Mouse (Mus musculus) mammary gland, adult 2 months (tissue): ENCODE data around the gene Pdzd9. TPM values are rescaled to one million over a fixed set of nuclear protein-coding genes. Genes with fewer than 3 reads are reported as not detected.

Experiments
- polyA plus RNA-seq: library from polyadenylated mRNA; depleted of rRNA; stranded (reverse); fragments of >200 nt; gene quantifications from 2 replicates; pipeline ENCODE4 v1.2.3, GENCODE M21; 2012; ENCODE audit warnings: low replicate concordance; rRNA removed

Gene Pdzd9
- not detected in 2 replicates for polyA plus RNA-seq

DNA sequence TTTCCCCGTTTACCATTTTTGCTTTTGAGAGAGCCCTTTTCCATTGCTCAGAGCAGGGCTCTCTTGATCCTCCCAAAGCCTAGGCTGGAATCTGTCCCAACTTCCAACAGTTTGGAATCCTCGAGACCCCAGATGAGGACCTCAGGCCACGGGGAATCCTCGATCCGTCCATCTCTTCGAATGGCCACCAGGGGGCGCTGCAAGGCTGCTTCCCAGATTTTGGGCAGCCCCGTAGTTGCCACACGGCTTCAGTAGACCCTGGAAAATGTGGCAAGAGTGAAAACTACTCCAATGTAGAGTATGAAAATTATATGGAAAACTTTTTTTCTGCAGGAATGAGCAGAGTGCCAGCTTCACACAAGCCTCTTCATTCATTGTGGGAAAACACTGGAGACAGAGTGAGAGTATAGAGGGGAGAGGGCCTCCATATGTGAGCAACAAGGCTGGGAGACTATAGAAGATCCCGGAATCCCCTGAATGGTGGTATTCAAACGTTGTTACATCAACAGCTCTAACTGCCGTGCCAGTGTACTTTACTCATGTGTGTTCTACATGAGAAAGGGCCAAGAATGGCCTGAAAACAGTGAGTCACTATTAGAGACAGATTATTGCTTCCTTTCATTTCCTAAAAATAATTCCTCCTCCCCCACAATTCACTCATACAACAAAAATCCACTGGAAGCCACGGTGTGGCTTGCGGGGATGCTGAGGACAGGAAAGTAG is at the start of gene Pdzd9:
TSS of gene Pdzd9 (minus strand) at position 191 of the 723 bp plus-strand sequence.

DNA sequence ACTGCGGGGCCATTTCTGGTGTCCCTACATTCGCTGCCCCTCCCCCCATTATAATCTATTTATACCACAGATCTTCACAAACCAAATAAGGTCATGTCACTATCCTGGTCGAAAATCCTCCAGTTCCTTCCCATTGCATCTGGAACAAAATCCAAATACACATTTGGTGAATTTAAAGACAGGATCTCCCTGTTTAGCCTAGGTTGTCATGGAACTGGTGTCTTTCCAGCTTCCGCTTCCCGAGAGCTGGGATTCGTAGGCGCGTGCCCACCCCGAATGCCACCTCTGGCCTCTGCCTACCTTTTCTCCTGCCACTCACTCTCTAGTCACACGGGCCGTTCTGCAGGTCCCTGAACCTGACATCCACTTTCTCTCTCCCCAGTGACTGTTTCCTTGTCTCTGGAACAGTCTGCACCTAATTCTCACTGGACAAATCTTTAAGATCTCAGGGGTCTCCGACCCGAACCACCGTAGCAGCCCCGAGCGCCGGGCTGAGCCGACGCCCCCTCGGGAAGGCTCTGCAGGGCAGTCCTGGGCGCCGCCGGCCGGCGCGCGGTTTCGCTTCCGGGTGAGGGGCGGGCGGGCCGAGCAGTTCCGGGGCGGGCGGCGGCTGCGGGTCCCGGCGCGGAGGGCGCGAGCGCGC is 7.0 kb upstream of the Pdzd9 start, which contains the start of gene Mosmo:
TSS of gene Mosmo (plus strand) at position 618 of the 643 bp plus-strand sequence.

DNA sequence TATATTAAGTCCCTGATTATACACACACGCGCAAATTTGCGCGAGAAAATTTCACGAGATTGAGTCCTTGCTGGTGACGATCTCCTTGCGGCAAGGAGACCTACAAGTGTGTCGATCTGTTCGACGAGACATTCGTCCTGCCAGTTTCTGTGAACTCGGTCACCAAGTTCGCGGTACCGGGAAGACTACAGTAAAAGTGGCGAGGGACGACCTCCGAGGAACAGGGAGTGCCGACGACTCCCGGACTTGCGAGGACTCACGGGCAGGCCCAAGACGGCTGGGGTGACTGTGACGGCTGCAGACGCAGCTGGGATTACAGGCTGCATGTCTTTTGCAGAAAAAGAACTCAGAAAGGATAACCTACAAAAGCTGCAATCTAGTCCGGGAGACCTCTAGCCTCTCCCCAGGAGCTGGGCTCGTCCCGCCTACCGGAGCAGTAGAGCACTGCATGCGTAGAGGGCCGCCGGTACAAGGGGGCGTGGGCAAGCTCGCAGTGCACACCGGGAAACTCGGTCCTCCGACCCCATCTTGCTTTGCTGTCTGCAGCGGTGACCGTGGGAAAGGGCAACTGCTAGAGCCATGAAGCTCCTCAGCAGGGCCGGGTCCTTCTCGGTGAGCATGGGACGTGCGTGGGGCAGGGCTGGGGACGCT is 35.3 kb downstream of the Pdzd9 start, which contains the start of gene Uqcrc2:
TSS of gene Uqcrc2 (plus strand) at position 466 of the 651 bp plus-strand sequence.

Other genes with a start within 250 kb of the Pdzd9 start
- 50.1 and 206 TPM in 2 replicates for gene Uqcrc2, start 35.2 kb downstream of the Pdzd9 start, polyA plus RNA-seq
- 19.1 and 22.5 TPM in 2 replicates for gene Mosmo, start 7.3 kb upstream of the Pdzd9 start, polyA plus RNA-seq
- gene Vwa3a, start 69.0 kb upstream of the Pdzd9 start, polyA plus RNA-seq = 1.3 and 3.1 TPM in 2 replicates
- gene Gm5737, start 142.0 kb upstream of the Pdzd9 start, polyA plus RNA-seq = 0.26 TPM in 1 of 2 replicates, not detected in the other
- 12.9 and 26.8 TPM in 2 replicates for gene Eef2k, start 172.5 kb upstream of the Pdzd9 start, polyA plus RNA-seq
- gene Polr3e, start 247.4 kb upstream of the Pdzd9 start, polyA plus RNA-seq = 14.6 and 15.3 TPM in 2 replicates